Mouse (Mus musculus): ENCODE data around the gene Ice2. TPM values are rescaled to one million over a fixed set of nuclear protein-coding genes. Genes with fewer than 3 reads are reported as not detected.

Ice2 gene
- polyA plus RNA-seq, 1 experiment from 2014 or later: 6.7 TPM

GRCm38 (mm10) chr9:69451886-69452810 is 54.4 kb downstream of the Ice2 start:
- WGBS (ENCODE audit: insufficient replicate concordance): 68% methylated on average over 10 of the region's 10 CpGs
- Histone ChIP-seq H3K9me3 (replicated peaks) (no peaks in the 10 kb centered on the region), H3K27me3 (peaks cover 40% of the 10 kb centered on the region), H3K9ac (no peak overlapping the region), H3K4me3 (replicated peaks) (no peak overlapping the region), H3K4me2 (no peak overlapping the region), H3K36me3 (no peaks in the 10 kb centered on the region), H3K27ac (no peak overlapping the region), H3K4me1 (replicated peaks) (peaks cover 46% of the 10 kb centered on the region)
- ATAC-seq (ENCODE audit: low read depth) (no peak), DNase-seq (no peak)

GRCm38 (mm10) chr9:69453066-69453900 is 55.6 kb downstream of the Ice2 start, which contains the start of gene Anxa2:
Anxa2 (plus strand) TSS chr9:69453620.
- 11% methylated on average over 37 of the region's 37 CpGs for WGBS (ENCODE audit: insufficient replicate concordance)
- DNase-seq (peak; percentile 28), ATAC-seq (ENCODE audit: low read depth) (peak; percentile 79)
- Histone ChIP-seq H3K9ac (peak within 1 kb of the TSS; percentile 69), H3K27ac (peak within 1 kb of the TSS; percentile 53), H3K4me1 (replicated peaks) (peaks cover 57% of the 10 kb centered on the region), H3K4me2 (peak within 1 kb of the TSS; percentile 63), H3K36me3 (no peaks in the 10 kb centered on the region), H3K4me3 (replicated peaks) (peak within 1 kb of the TSS; percentile 62), H3K9me3 (replicated peaks) (no peaks in the 10 kb centered on the region), H3K27me3 (peaks cover 40% of the 10 kb centered on the region)

DNA sequence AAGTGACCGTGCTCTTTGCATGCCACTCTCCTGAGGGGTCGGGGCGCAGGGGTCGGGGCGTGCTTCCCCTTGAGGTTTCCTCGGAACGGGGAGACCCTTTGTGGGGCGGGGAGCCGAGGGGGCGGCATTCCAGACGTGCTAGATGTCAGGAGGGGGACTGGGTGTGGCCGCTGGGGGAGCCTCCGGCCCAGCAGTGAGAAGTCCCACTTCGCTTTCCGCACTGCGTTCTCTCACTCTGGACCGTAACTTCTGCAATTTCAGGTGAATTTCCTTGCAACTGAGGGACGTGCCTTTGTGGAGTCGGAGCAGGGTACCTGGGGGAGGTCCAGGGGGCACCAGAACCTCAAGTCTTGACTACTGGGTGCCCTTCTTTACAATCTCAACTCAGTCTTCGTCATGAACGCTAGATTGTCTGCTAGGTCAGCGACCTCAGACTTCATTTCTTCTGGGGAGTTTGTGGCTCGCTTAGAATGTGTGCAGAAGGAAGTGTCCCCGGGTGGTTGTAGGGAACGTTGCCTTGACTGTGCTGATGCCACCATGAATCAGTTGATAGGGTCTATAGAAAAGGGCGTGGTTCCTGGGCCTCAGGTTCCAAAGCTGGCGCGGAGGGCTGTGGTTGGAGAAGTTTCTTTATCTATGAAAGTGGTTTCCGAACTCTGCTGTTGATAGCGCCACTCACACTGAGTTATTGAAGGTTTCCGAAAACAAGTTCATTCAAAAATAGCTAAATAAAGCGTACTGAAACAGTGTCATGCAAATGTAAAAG is 56.4 kb downstream of the Ice2 start:
- Histone ChIP-seq H3K27me3 (peaks cover 40% of the 10 kb centered on the region), H3K4me3 (replicated peaks) (peak overlapping the region; percentile 62), H3K9ac (peak overlapping the region; percentile 69), H3K9me3 (replicated peaks) (no peaks in the 10 kb centered on the region), H3K4me1 (replicated peaks) (peaks cover 65% of the 10 kb centered on the region), H3K27ac (peak overlapping the region; percentile 53; the same call in 1 of the 2 replicates), H3K4me2 (peak overlapping the region; percentile 63), H3K36me3 (no peaks in the 10 kb centered on the region)
- peak; percentile 32; the same call in 1 of the 2 replicates for ATAC-seq (ENCODE audit: low read depth)
- DNase-seq: no peak
- 1% methylated on average over 32 of the region's 32 CpGs for WGBS (ENCODE audit: insufficient replicate concordance)

- no peak for ATAC-seq (ENCODE audit: low read depth)
- H3K9me3 ChIP-seq (replicated peaks): no peaks in the 10 kb centered on the region
- no peak for DNase-seq
- no peaks in the 10 kb centered on the region for H3K36me3 ChIP-seq
- H3K4me3 ChIP-seq (replicated peaks): peak overlapping the region; percentile 62
- peaks cover 71% of the 10 kb centered on the region for H3K4me1 ChIP-seq (replicated peaks)
- peaks cover 40% of the 10 kb centered on the region for H3K27me3 ChIP-seq
- H3K9ac ChIP-seq: peak overlapping the region; percentile 69
- WGBS (ENCODE audit: insufficient replicate concordance): 41% methylated on average over 4 of the region's 4 CpGs
- H3K27ac ChIP-seq: peak overlapping the region; percentile 53; the same call in 1 of the 2 replicates
- peak overlapping the region; percentile 63 for H3K4me2 ChIP-seq
Observed at GRCm38 (mm10) chr9:69454691-69455090, 57.0 kb downstream of the Ice2 start.

DNA sequence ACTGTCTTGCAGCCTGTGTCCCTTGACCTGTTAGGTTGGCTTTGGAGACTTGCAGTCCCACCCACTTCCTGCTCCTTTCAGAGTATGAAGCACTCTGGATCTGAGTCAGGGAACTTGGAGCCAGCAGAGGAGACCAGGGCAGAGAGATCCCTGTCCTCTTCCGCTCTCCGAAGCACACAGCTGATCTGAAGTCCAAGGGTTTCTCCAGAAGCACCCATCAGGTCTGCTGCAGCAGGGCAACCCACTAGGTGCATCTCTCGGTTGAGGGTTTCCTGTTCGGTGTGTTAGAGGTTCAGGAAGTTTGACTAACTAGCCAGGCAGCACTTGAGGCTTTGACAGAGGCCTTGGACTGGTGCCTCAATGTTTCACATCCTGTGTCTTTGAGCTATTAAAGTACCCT is 57.7 kb downstream of the Ice2 start:
- 30% methylated on average over 4 of the region's 4 CpGs for WGBS (ENCODE audit: insufficient replicate concordance)
- Histone ChIP-seq H3K9me3 (replicated peaks) (no peaks in the 10 kb centered on the region), H3K27ac (peak overlapping the region; percentile 36), H3K4me3 (replicated peaks) (peak overlapping the region; percentile 4; the same call in 1 of the 2 replicates), H3K4me2 (peak overlapping the region; percentile 63), H3K36me3 (no peaks in the 10 kb centered on the region), H3K4me1 (replicated peaks) (peaks cover 75% of the 10 kb centered on the region), H3K9ac (no peak overlapping the region), H3K27me3 (peaks cover 40% of the 10 kb centered on the region)
- DNase-seq (no peak), ATAC-seq (ENCODE audit: low read depth) (no peak)

GRCm38 (mm10) chr9:69456406-69457075 is 58.8 kb downstream of the Ice2 start:
- Histone ChIP-seq H3K4me2 (no peak overlapping the region), H3K4me1 (replicated peaks) (peaks cover 75% of the 10 kb centered on the region), H3K36me3 (no peaks in the 10 kb centered on the region), H3K9ac (no peak overlapping the region), H3K4me3 (replicated peaks) (no peak overlapping the region), H3K9me3 (replicated peaks) (no peaks in the 10 kb centered on the region), H3K27ac (no peak overlapping the region), H3K27me3 (peaks cover 40% of the 10 kb centered on the region)
- ATAC-seq (ENCODE audit: low read depth): no peak
- WGBS (ENCODE audit: insufficient replicate concordance): 69% methylated on average over 15 of the region's 15 CpGs
- DNase-seq: no peak

- WGBS (ENCODE audit: insufficient replicate concordance): 72% methylated on average over 3 of the region's 3 CpGs
- peaks cover 74% of the 10 kb centered on the region for H3K4me1 ChIP-seq (replicated peaks)
- no peak overlapping the region for H3K4me2 ChIP-seq
- H3K9ac ChIP-seq: no peak overlapping the region
- H3K27ac ChIP-seq: no peak overlapping the region
- peaks cover 40% of the 10 kb centered on the region for H3K27me3 ChIP-seq
- H3K9me3 ChIP-seq (replicated peaks): no peaks in the 10 kb centered on the region
- H3K36me3 ChIP-seq: no peaks in the 10 kb centered on the region
- DNase-seq (no peak), ATAC-seq (ENCODE audit: low read depth) (no peak)
- no peak overlapping the region for H3K4me3 ChIP-seq (replicated peaks)
Observed at GRCm38 (mm10) chr9:69457143-69457542, 59.4 kb downstream of the Ice2 start.

DNA sequence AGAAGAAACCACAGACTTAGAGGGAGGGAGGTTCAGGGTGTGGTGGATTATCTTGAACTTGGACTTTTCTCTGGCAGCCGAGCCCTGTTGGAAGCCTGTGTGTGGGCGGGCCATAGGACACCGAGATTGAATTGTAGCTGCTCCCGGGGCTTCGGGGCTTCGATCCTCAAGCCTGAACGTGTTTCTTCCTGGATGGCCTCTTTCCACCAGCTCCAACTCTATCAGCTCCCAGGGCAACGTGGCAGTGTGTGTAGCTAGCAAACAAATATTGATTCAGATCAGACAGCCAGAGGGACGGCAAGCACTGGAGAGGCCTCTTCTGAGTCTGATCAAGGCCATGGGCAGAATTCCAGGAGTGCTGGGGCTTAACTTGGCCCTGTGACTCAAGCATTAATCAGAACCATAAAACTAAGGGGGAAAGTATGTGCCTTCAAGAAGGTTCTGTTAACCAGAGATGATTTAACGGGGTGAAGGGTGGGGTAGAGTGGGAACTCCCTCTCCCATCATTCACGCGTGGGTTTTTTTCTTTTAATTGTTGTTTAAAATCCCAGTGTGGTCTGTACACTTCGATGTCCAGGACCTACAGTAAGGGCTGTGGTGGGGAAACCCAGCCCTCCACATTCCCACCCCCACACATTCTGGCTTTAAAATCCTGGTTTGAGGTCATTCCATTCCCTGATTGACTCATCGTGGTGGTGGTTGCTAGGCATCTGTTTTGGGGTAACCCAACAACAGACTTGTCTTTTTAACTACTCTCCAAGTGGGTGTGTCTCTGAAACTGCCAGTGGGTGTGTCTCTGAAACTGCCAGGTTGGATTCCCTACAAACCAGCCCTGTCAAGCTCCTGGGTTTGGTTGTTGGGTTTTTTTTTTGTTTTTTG is 60.3 kb downstream of the Ice2 start:
- ATAC-seq (ENCODE audit: low read depth) (no peak), DNase-seq (no peak)
- Histone ChIP-seq H3K9me3 (replicated peaks) (no peaks in the 10 kb centered on the region), H3K36me3 (no peaks in the 10 kb centered on the region), H3K27ac (peak overlapping the region; percentile 63), H3K9ac (no peak overlapping the region), H3K27me3 (peaks cover 33% of the 10 kb centered on the region), H3K4me1 (replicated peaks) (peaks cover 67% of the 10 kb centered on the region), H3K4me2 (no peak overlapping the region), H3K4me3 (replicated peaks) (no peak overlapping the region)
- WGBS (ENCODE audit: insufficient replicate concordance): 32% methylated on average over 14 of the region's 14 CpGs

GRCm38 (mm10) chr9:69458982-69459381 is 61.3 kb downstream of the Ice2 start:
- 25% methylated on average over 2 of the region's 2 CpGs for WGBS (ENCODE audit: insufficient replicate concordance)
- H3K27ac ChIP-seq: no peak overlapping the region
- no peak for ATAC-seq (ENCODE audit: low read depth)
- no peak overlapping the region for H3K9ac ChIP-seq
- peaks cover 23% of the 10 kb centered on the region for H3K27me3 ChIP-seq
- H3K4me1 ChIP-seq (replicated peaks): peaks cover 57% of the 10 kb centered on the region
- no peak for DNase-seq
- H3K36me3 ChIP-seq: no peaks in the 10 kb centered on the region
- no peaks in the 10 kb centered on the region for H3K9me3 ChIP-seq (replicated peaks)
- H3K4me3 ChIP-seq (replicated peaks): no peak overlapping the region
- H3K4me2 ChIP-seq: no peak overlapping the region

GRCm38 (mm10) chr9:69459876-69460275 is 62.2 kb downstream of the Ice2 start:
- Histone ChIP-seq H3K4me2 (no peak overlapping the region), H3K4me1 (replicated peaks) (peaks cover 50% of the 10 kb centered on the region), H3K36me3 (no peaks in the 10 kb centered on the region), H3K27me3 (peaks cover 16% of the 10 kb centered on the region), H3K4me3 (replicated peaks) (no peak overlapping the region), H3K9ac (no peak overlapping the region), H3K27ac (no peak overlapping the region), H3K9me3 (replicated peaks) (no peaks in the 10 kb centered on the region)
- 77% methylated on average over 7 of the region's 7 CpGs for WGBS (ENCODE audit: insufficient replicate concordance)
- no peak for ATAC-seq (ENCODE audit: low read depth)
- no peak for DNase-seq

All from liver, embryonic 13.5 days (tissue).